In genomic region chr4:144929811-144930221, GRCm38 (mm10) we compare ENCODE assay signal across 8 mouse cellular contexts. TPM values are rescaled to one million over a fixed set of nuclear protein-coding genes. Genes with fewer than 3 reads are reported as not detected.
DNase-seq lines count a peak whose midpoint lies in the region; ATAC-seq and TF ChIP-seq lines count a peak whose summit lies in the region.

No protein-coding gene starts in this region.

- 46% methylated on average over 1 of the region's 1 CpGs for WGBS in heart, embryonic 15.5 days
- 74% methylated on average over 1 of the region's 1 CpGs for WGBS in stomach, postnatal 0 days

- peak; percentile 57 to 62 for DNase-seq in urinary bladder, adult 18-20 months (ENCODE audit: low spot score in 2 of 2)
- no peak for DNase-seq in urinary bladder, postnatal 10 days (ENCODE audit: low spot score)
- DNase-seq in fibroblast of lung, adult 2 months (ENCODE audit: low read depth): peak; percentile 99
- DNase-seq in kidney, postnatal 4 days: peak; percentile 72 to 81
- peak; percentile 70 for DNase-seq in lung, postnatal 25 days (ENCODE audit: low spot score)
- peak; percentile 40 for DNase-seq in stomach, postnatal 0 days (ENCODE audit: low spot score)
- DNase-seq in embryo, embryonic 10 days (ENCODE audit: low spot score): no peak

- peaks cover 34% of the 10 kb centered on the region for H3K4me1 ChIP-seq in heart, embryonic 15.5 days (replicated peaks)
- H3K4me1 ChIP-seq in stomach, postnatal 0 days (replicated peaks; ENCODE audit: control insufficient read depth, insufficient read depth): peaks cover 10% of the 10 kb centered on the region

- TF ChIP-seq CTCF in stomach, postnatal 0 days (IDR thresholded peaks at IDR 0.05; ENCODE audit: low read depth): no peak

- ATAC-seq in heart, embryonic 15.5 days (replicated peaks; ENCODE audit: insufficient number of reproducible peaks, insufficient read depth, low FRiP score, low read depth): peak; percentile 70
- peak; percentile 36; the same call in 1 of the 2 replicates for ATAC-seq in stomach, postnatal 0 days (ENCODE audit: low FRiP score, low TSS enrichment)

- H3K27me3 ChIP-seq in heart, embryonic 15.5 days: no peaks in the 10 kb centered on the region
- H3K27me3 ChIP-seq in stomach, postnatal 0 days (ENCODE audit: control insufficient read depth, insufficient read depth, low read length): no peaks in the 10 kb centered on the region

- H3K36me3 ChIP-seq in heart, embryonic 15.5 days: no peaks in the 10 kb centered on the region; the same call in 1 of the 2 replicates
- peaks cover 8% of the 10 kb centered on the region; the same call in 1 of the 2 replicates for H3K36me3 ChIP-seq in stomach, postnatal 0 days (ENCODE audit: control insufficient read depth, insufficient read depth, low read length)

- 0 out of 2 replicates have a peak overlapping the region, but pooled peaks have one; percentile 26 for H3K9ac ChIP-seq in heart, embryonic 15.5 days
- H3K9ac ChIP-seq in stomach, postnatal 0 days (ENCODE audit: low read length): peak overlapping the region; percentile 31; the same call in 1 of the 2 replicates

- no peaks in the 10 kb centered on the region for H3K9me3 ChIP-seq in heart, embryonic 15.5 days (replicated peaks)
- no peaks in the 10 kb centered on the region for H3K9me3 ChIP-seq in stomach, postnatal 0 days (ENCODE audit: control insufficient read depth, low read length)

- no peak for TF ChIP-seq EP300 in stomach, postnatal 0 days (optimal IDR thresholded peaks at IDR 0.05)

- peak overlapping the region; percentile 48 for H3K4me2 ChIP-seq in heart, embryonic 15.5 days
- peak overlapping the region; percentile 6; the same call in 1 of the 2 replicates for H3K4me2 ChIP-seq in stomach, postnatal 0 days (replicated peaks; ENCODE audit: low read depth)

- peak overlapping the region; percentile 95 for H3K27ac ChIP-seq in heart, embryonic 15.5 days
- H3K27ac ChIP-seq in stomach, postnatal 0 days (replicated peaks): peak overlapping the region; percentile 93

- no peak overlapping the region for H3K4me3 ChIP-seq in heart, embryonic 15.5 days
- H3K4me3 ChIP-seq in stomach, postnatal 0 days (ENCODE audit: low read depth, low read length): no peak overlapping the region

RNA-seq across cellular contexts. Expression of gene Dhrs3, which starts 37.2 kb away (rescaled TPM):
- 36.3 and 46.4 TPM in 2 replicates for polyA plus RNA-seq in heart, embryonic 15.5 days (2015; fragmentation: Nextera tagmentation; extraction: Ambion mirVana)
- polyA plus RNA-seq in stomach, postnatal 0 days (2015; fragmentation: Nextera tagmentation; extraction: Ambion mirVana): 103 and 106 TPM in 2 replicates

Comparison
In these comparisons a context has a peak if more than half of its experiments do, and no peak if none do; other contexts are left out.
1. DNase-seq: peak in urinary bladder, adult 18-20 months (2 of 2), fibroblast of lung, adult 2 months (single experiment), kidney, postnatal 4 days (2 of 2), lung, postnatal 25 days (single experiment) and stomach, postnatal 0 days (single experiment); none in urinary bladder, postnatal 10 days (single experiment) and embryo, embryonic 10 days (single experiment).